Mouse (Mus musculus): ENCODE data around the gene Prim1. TPM values are rescaled to one million over a fixed set of nuclear protein-coding genes. Genes with fewer than 3 reads are reported as not detected.

Gene Prim1
- 87.0 and 99.1 TPM in 2 replicates for polyA plus RNA-seq (2015; fragmentation: Nextera tagmentation; extraction: Ambion mirVana)

GRCm38 (mm10) chr10:128015068-128015934 is at the start of gene Prim1:
Prim1 (plus strand) TSS chr10:128015168.
- H3K9me3 ChIP-seq (replicated peaks): no peaks in the 10 kb centered on the region
- peak; percentile 95 for ATAC-seq (ENCODE audit: low read depth)
- 2% methylated on average over 31 of the region's 31 CpGs for WGBS (ENCODE audit: insufficient replicate concordance)
- H3K4me3 ChIP-seq (replicated peaks): peak within 1 kb of the TSS; percentile 71
- DNase-seq: peak; percentile 84
- H3K4me2 ChIP-seq: peak within 1 kb of the TSS; percentile 78
- peaks cover 14% of the 10 kb centered on the region for H3K4me1 ChIP-seq (replicated peaks)
- peaks cover 31% of the 10 kb centered on the region for H3K36me3 ChIP-seq
- H3K27ac ChIP-seq: peak within 1 kb of the TSS; percentile 73
- H3K9ac ChIP-seq: peak within 1 kb of the TSS; percentile 77
- H3K27me3 ChIP-seq: no peaks in the 10 kb centered on the region

DNA sequence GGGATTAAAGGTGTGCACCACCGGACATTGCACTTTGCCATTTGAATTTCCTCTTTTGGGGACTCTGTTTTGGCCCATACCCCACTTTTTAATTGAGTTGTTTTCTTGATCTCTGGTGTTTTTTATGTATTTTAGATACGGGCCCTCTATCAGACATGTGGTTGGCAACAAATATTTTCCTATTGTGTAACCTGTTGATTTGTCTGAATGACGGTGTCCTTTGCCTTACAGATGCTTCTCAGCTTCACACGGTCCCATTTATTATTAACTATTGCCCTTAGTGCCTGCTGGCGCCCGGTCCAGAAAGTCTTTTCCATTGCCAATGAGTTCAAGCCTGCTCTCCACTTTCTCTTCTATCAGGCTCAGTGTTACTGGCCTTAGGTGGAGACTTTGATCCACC is 48.5 kb upstream of the Prim1 start:
- Histone ChIP-seq H3K27me3 (no peaks in the 10 kb centered on the region), H3K27ac (no peak overlapping the region), H3K4me1 (replicated peaks) (peaks cover 15% of the 10 kb centered on the region), H3K4me2 (no peak overlapping the region), H3K9me3 (replicated peaks) (no peaks in the 10 kb centered on the region), H3K9ac (no peak overlapping the region), H3K36me3 (no peaks in the 10 kb centered on the region), H3K4me3 (replicated peaks) (no peak overlapping the region)
- 68% methylated on average over 6 of the region's 6 CpGs for WGBS (ENCODE audit: insufficient replicate concordance)
- ATAC-seq (ENCODE audit: low read depth) (no peak), DNase-seq (no peak)

DNA sequence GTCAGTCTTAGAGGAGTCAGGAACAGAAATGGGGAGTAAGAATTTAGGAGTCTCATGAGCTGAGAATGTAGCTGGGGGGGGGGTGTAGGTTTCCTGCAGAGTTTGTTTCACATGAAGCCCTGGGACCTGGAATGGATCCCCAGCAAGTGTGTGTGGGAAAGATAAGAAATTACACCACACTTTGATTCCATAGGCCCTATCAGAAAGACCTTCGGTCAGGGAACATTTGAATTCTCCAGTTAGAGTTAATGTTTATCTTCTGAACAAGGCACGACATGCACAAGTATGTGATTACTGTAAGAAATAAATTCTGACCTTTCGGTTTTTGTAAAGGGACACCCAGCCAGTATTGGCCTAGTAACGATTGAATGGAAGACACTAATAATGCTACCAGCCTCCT is 45.1 kb upstream of the Prim1 start:
- H3K27ac ChIP-seq: peak overlapping the region; percentile 10; the same call in 1 of the 2 replicates
- peak; percentile 50; the same call in 1 of the 2 replicates for ATAC-seq (ENCODE audit: low read depth)

DNA sequence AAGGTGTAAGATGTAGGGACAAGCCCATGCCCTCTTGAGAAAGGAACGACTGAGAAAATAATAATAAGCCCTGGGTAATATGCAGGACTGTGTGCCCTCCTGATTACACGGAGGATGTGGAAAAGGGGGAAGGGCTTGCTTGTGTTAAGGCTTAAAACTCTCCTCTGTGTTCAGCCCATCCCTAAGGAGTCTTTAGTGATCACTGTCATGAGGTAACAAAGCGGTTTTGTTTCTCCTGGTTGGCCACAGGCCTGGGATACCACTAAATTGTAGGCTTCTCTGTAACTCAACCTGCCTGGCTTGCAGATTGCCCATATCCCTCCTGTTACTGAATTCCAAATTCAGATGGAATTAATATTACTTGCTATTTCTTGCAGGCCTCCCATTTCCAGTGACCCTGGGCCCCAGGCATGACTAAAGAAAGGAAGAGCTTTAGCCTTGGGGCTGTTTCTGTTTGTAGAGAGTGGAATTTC is 44.6 kb upstream of the Prim1 start:
- H3K4me1 ChIP-seq (replicated peaks): peaks cover 15% of the 10 kb centered on the region
- H3K9ac ChIP-seq: no peak overlapping the region
- H3K9me3 ChIP-seq (replicated peaks): no peaks in the 10 kb centered on the region
- H3K4me3 ChIP-seq (replicated peaks): no peak overlapping the region
- H3K27ac ChIP-seq: no peak overlapping the region
- ATAC-seq (ENCODE audit: low read depth) (no peak), DNase-seq (no peak)
- no peak overlapping the region for H3K4me2 ChIP-seq
- no peaks in the 10 kb centered on the region for H3K27me3 ChIP-seq
- H3K36me3 ChIP-seq: no peaks in the 10 kb centered on the region
- 55% methylated on average over 3 of the region's 3 CpGs for WGBS (ENCODE audit: insufficient replicate concordance)

More for the DNA sequence above, 45.1 kb upstream of the Prim1 start:
- WGBS (ENCODE audit: insufficient replicate concordance): 15% methylated on average over 4 of the region's 4 CpGs
- no peaks in the 10 kb centered on the region for H3K9me3 ChIP-seq (replicated peaks)
- no peak overlapping the region for H3K4me2 ChIP-seq
- no peaks in the 10 kb centered on the region for H3K36me3 ChIP-seq
- no peak overlapping the region for H3K9ac ChIP-seq
- H3K4me1 ChIP-seq (replicated peaks): peaks cover 15% of the 10 kb centered on the region
- H3K27me3 ChIP-seq: no peaks in the 10 kb centered on the region
- DNase-seq: no peak
- no peak overlapping the region for H3K4me3 ChIP-seq (replicated peaks)

DNA sequence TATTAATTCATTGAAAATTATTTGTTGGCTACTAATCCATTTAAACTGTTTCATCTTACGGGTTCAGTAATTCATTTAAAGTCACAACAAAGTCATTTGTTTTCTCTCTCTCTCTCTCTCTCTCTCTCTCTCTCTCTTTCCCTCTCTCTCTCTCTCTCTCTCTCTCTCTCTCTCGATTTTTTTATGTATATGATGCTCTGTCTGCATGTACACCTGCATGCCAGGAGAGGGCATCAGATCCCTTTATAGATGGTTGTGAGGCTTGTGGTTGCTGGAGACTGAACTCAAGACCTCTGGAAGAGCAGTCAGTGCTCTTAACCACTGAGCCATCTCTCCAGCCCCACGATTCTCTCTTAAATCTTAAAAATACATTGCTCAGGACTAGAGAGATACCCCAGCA is 43.8 kb upstream of the Prim1 start:
- ATAC-seq (ENCODE audit: low read depth) (no peak), DNase-seq (no peak)
- Histone ChIP-seq H3K36me3 (no peaks in the 10 kb centered on the region), H3K4me1 (replicated peaks) (peaks cover 15% of the 10 kb centered on the region), H3K9me3 (replicated peaks) (no peaks in the 10 kb centered on the region), H3K4me3 (replicated peaks) (no peak overlapping the region), H3K9ac (no peak overlapping the region), H3K4me2 (no peak overlapping the region), H3K27me3 (no peaks in the 10 kb centered on the region), H3K27ac (no peak overlapping the region)
- WGBS (ENCODE audit: insufficient replicate concordance): 49% methylated on average over 3 of the region's 3 CpGs

- H3K27me3 ChIP-seq: no peaks in the 10 kb centered on the region
- ATAC-seq (ENCODE audit: low read depth): no peak
- no peaks in the 10 kb centered on the region for H3K36me3 ChIP-seq
- H3K27ac ChIP-seq: no peak overlapping the region
- no peak overlapping the region for H3K4me2 ChIP-seq
- no peak overlapping the region for H3K9ac ChIP-seq
- 60% methylated on average over 3 of the region's 3 CpGs for WGBS (ENCODE audit: insufficient replicate concordance)
- DNase-seq: no peak
- H3K4me1 ChIP-seq (replicated peaks): peaks cover 15% of the 10 kb centered on the region
- H3K9me3 ChIP-seq (replicated peaks): no peaks in the 10 kb centered on the region
- H3K4me3 ChIP-seq (replicated peaks): no peak overlapping the region
These were observed 40.9 kb upstream of the Prim1 start for GRCm38 (mm10) chr10:127974062-127974461.

DNA sequence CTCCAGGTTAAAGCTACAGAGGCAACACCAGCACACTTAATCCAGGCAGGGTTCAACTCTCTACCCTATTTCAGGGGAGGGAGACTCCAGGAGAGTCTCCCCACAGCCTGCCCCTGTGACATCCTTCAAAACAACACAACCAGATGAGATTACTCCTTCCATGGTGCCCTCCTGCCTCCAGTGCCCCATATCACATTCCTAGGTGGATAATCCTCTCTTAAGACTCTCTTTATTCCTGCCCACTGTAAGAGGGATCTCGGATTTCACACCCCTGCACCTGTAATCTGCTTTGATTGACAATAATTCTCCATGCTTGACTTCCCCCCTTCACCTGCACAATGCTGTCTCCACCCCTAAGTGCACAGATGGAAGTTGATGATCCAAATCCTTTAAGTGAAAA is 39.5 kb upstream of the Prim1 start:
- no peak for DNase-seq
- no peaks in the 10 kb centered on the region for H3K27me3 ChIP-seq
- no peak overlapping the region for H3K4me2 ChIP-seq
- no peak for ATAC-seq (ENCODE audit: low read depth)
- WGBS (ENCODE audit: insufficient replicate concordance): 11% methylated on average over 1 of the region's 1 CpGs
- no peak overlapping the region for H3K9ac ChIP-seq
- no peaks in the 10 kb centered on the region for H3K9me3 ChIP-seq (replicated peaks)
- H3K4me3 ChIP-seq (replicated peaks): no peak overlapping the region
- no peaks in the 10 kb centered on the region for H3K36me3 ChIP-seq
- H3K4me1 ChIP-seq (replicated peaks): peaks cover 1% of the 10 kb centered on the region; the same call in 1 of the 2 replicates
- no peak overlapping the region for H3K27ac ChIP-seq

- no peaks in the 10 kb centered on the region for H3K4me1 ChIP-seq (replicated peaks)
- no peak for DNase-seq
- H3K4me2 ChIP-seq: no peak overlapping the region
- H3K4me3 ChIP-seq (replicated peaks): no peak overlapping the region
- no peaks in the 10 kb centered on the region for H3K27me3 ChIP-seq
- H3K9ac ChIP-seq: no peak overlapping the region
- no peak overlapping the region for H3K27ac ChIP-seq
- H3K9me3 ChIP-seq (replicated peaks): no peaks in the 10 kb centered on the region
- no peaks in the 10 kb centered on the region for H3K36me3 ChIP-seq
- whole genome bisulfite sequencing (ENCODE audit: insufficient replicate concordance): 60% methylated on average over 5 of the region's 5 CpGs
- no peak for ATAC-seq (ENCODE audit: low read depth)
These were observed 30.3 kb upstream of the Prim1 start for GRCm38 (mm10) chr10:127984650-127985049.

DNA sequence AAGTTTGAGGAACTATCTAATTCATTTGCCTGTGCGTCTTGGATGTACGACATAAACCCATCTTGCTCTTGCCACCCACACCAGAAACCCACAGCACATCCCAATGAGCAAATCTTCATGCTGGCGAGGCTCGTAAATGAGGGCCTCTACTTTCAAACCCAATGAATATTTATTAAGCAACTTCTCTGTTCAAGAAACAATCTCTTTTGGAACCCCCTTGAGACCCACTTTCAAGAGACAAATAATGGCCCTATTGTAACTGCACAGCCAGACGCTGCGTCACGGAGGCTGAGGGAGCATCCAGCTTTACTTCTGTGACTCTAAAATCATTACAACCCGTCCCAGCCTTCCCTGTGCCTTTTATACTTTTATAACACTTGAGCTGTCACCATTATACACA is 29.4 kb upstream of the Prim1 start:
- Histone ChIP-seq H3K9ac (no peak overlapping the region), H3K27me3 (no peaks in the 10 kb centered on the region), H3K4me3 (replicated peaks) (no peak overlapping the region), H3K9me3 (replicated peaks) (no peaks in the 10 kb centered on the region), H3K4me1 (replicated peaks) (no peaks in the 10 kb centered on the region), H3K27ac (no peak overlapping the region), H3K36me3 (no peaks in the 10 kb centered on the region), H3K4me2 (no peak overlapping the region)
- DNase-seq (no peak), ATAC-seq (ENCODE audit: low read depth) (no peak)
- WGBS (ENCODE audit: insufficient replicate concordance): 68% methylated on average over 8 of the region's 8 CpGs

DNA sequence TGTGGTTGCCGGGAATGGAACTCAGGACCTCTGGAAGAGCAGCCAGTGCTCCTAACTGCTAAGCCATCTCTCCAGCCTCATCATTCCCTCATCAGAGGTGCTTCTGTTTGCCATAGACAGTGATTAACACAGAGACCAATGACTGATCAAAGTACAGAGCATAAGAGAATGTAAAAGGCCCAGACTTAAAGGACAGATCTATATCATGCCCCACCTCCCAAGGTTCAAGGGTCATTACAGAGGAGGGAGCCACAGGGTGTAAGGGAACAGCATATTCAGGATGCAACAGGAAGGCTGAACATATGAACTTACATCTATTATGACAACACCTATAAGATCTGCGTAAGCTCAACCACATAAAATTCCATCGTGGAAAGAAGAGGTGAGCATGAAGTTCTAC is 18.3 kb upstream of the Prim1 start:
- 0 out of 2 replicates have a peak, but pooled peaks have one; percentile 20 for ATAC-seq (ENCODE audit: low read depth)
- Histone ChIP-seq H3K4me1 (replicated peaks) (no peaks in the 10 kb centered on the region), H3K27me3 (no peaks in the 10 kb centered on the region), H3K27ac (no peak overlapping the region), H3K9me3 (replicated peaks) (no peaks in the 10 kb centered on the region; the same call in 1 of the 2 replicates), H3K36me3 (no peaks in the 10 kb centered on the region), H3K4me3 (replicated peaks) (no peak overlapping the region), H3K4me2 (no peak overlapping the region), H3K9ac (no peak overlapping the region)
- DNase-seq: no peak
- WGBS (ENCODE audit: insufficient replicate concordance): 70% methylated on average over 3 of the region's 3 CpGs

DNA sequence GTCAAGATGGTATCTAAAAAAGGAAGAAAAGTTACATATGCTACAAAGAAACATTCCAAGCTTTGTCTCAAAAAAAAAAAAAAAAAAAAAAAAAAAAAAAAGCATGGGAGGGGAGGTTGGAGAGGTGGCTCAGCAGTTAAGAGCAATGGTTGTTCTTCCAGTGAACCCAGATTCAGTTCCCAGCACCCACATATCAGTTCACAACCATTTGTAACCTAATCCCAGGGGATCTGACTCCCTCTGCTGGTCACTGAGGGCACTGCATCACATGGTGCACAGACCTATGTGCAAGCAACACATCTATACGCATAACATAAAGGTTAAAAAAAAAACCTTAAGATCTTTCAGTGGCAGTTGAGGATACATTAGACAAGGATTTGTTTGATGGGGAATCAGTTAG is 16.7 kb upstream of the Prim1 start:
- Histone ChIP-seq H3K9ac (no peak overlapping the region), H3K9me3 (replicated peaks) (no peaks in the 10 kb centered on the region; the same call in 1 of the 2 replicates), H3K36me3 (no peaks in the 10 kb centered on the region), H3K4me2 (no peak overlapping the region), H3K27ac (no peak overlapping the region), H3K27me3 (no peaks in the 10 kb centered on the region), H3K4me3 (replicated peaks) (no peak overlapping the region), H3K4me1 (replicated peaks) (no peaks in the 10 kb centered on the region)
- DNase-seq (no peak), ATAC-seq (ENCODE audit: low read depth) (no peak)
- WGBS (ENCODE audit: insufficient replicate concordance): 86% methylated on average over 1 of the region's 1 CpGs

Data from liver, embryonic 13.5 days (tissue).